Mouse (Mus musculus): ENCODE measurements around the gene Nfkbil1.

Gene Nfkbil1

DNA sequence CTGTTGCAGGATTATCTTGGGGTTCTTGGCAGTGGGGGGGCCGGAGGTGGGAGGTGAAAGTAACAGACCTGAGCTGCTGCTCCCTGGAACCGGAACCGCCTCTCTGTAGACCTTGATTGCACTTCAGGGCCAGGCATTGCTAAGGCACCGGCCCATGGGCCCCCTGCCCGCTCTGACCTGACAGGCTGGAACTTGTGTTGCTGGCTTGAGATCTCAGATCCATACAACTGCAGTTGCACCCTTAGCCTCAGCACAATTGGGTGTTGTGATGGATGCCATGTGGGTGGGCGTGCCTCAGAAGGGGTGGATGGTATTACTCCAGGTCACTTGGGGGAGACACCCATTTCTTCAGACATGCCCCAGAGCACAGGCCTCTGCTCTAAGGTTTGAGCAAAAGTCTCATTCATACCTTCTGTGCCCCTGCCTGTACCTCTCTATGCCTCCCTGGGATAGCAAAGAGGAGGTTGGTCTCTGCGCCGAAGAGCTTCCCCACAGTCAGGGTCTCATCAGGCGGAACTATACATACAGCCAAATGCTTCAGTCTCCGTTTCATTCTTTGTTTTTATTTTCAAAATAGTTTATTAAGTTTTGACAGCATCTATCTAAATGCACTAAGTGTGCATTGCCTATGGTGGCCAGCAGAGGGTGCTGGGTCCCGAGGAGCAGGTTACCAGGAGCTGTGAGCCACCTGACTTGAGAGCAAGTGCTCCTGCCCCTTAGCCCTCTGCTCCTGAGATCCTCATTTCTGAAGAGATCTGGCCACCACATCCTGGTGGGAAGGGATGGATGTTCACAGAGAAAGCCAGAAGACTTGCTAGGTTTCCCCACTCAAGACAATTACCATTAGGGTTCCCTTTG lies 18.9 kb upstream of the Nfkbil1 start:
- peak; percentile 72 for DNase-seq (ENCODE audit: low spot score)

DNA sequence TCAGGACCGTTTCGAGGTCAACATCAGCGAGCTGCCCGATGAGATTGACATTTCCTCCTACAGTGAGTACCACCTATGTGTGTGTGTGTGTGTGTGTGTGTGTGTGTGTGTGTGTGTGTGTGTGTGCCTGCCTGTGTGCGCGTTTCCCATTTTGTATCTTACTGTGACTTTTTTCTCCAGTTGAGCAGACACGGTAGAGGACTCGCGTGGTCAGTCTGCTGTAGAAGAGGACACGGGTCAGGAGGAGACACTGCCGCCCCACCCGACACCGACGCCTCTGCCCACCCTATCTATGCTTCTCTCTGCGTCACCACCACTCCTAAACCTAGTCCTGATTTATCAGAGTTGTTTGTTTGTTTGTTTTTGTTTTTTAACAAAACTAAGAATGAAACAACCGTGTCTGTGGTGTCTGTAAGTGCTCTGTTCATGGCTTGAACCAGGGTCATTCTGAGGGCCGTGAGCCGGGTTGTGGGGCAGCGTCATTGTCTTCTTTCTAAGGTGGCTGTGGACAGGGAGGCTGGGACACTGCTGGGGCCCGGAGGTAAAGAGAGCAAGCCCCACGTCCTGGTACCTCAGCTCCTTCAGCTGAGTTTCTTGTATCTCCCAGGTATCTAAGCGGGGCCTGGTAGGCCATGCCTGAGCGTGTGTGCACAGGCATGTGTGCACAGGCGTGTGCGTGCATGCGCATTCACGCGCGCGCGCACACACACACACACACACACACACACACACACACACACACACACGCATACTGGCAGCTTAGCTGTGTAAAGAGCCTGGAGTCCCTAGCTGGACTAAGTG lies 17.9 kb upstream of the Nfkbil1 start:
- no peak for DNase-seq (ENCODE audit: low spot score)

DNA sequence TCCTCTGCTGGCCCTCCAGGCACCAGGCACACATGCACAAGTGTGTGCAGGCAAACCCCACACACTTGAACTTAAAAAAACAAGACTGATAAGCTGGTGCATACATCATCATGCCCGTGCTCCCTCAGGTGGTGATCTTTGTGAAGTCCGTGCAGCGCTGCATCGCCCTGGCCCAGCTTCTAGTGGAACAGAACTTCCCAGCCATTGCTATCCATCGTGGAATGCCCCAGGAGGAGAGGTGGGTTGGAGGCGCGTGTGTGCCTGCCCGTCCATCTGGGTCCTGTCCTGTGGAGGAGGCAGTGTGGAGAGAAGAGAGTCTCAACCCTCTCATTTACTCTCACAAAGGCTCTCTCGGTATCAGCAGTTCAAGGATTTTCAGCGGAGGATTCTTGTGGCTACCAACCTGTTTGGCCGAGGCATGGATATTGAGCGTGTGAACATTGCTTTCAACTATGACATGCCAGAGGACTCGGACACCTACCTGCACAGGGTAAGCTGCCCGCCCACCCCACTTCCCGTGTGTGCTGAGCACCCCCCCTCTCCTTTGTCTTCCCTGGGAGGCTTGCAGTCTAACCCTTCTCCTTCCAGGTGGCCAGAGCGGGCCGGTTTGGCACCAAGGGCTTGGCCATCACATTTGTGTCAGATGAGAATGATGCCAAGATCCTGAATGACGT lies 17.2 kb upstream of the Nfkbil1 start:
- no peak for DNase-seq (ENCODE audit: low spot score)

DNA sequence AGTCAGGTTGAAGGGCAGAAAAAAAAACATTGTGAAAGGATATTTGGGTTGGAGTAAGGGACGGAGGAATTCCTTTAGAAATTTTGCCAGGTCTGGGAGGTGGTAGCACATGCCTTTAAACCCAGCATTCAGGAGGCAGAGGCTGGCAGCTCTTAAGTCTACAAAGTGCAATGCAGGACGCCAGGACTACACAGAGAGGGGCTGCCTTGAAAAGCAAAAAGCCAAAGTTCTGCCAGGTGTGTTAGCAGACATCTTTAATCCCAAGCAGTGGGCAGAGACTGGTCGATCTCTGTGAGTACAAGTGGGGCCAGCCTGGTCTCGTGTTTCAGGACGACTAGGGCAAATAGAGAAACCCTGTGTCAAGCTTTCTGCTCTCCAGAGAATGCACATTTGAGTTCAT lies 16.4 kb upstream of the Nfkbil1 start:
- DNase-seq (ENCODE audit: low spot score) = no peak

DNA sequence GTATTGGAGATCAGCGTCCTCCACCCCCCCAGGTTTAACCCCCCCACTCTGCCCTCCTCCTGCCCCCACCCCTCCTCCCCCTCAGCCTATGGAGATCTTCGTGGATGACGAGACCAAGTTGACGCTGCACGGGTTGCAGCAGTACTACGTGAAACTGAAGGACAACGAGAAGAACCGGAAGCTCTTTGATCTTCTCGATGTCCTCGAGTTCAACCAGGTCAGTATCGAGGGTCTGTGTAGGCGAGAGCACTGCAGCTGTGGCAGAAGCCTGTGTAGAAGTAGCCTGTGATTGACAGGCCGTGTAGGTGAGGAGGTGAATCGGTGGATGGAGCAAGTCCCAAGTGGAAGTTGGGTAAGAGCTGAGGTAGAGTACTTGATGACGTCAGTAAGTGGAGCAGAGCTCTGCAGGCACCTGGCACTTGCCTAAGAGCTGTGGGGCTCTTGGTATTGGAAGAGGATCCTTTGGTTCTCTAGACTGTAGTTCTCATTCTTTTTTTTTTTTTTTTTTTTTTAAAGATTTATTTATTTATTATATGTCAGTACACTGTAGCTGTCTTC lies 15.6 kb upstream of the Nfkbil1 start:
- no peak for DNase-seq (ENCODE audit: low spot score)

DNA sequence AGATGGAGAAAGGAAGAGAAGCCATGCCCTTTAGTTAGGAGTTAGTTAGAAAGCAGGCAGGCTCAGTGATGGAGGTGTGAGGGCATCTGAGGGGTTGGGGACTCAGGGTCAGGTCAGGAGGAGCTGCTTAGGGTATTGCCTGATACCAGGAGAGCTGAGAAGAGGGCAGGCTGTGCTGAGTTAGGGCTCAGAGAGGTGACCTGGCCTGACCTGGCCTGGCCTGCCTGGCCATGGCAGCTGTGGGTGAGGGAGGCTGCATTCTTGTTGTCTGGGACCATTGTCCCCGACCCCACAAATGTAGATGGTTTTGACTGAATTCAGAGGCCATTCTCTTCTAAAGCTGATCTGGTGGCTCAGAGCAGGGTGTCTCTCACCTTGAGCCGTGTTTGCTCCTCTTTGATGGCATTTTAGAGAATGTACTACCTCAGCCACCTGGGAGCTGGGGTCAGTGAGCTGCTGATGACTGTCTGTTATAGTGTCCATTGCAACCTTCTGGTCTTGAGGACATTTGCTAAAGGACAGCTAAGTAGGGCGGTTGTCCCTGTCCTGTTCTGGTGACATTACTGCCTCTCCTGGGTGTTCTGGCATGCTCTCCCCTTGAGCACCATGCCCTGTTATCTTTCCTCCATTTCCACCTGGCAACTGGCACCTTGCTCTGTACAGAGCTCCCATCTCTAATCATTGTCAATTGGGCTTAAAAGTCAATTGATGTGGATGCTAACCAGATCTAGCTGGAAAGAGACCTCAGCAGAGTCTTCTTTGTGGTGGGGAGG lies 14.9 kb upstream of the Nfkbil1 start:
- no peak for DNase-seq (ENCODE audit: low spot score)

DNA sequence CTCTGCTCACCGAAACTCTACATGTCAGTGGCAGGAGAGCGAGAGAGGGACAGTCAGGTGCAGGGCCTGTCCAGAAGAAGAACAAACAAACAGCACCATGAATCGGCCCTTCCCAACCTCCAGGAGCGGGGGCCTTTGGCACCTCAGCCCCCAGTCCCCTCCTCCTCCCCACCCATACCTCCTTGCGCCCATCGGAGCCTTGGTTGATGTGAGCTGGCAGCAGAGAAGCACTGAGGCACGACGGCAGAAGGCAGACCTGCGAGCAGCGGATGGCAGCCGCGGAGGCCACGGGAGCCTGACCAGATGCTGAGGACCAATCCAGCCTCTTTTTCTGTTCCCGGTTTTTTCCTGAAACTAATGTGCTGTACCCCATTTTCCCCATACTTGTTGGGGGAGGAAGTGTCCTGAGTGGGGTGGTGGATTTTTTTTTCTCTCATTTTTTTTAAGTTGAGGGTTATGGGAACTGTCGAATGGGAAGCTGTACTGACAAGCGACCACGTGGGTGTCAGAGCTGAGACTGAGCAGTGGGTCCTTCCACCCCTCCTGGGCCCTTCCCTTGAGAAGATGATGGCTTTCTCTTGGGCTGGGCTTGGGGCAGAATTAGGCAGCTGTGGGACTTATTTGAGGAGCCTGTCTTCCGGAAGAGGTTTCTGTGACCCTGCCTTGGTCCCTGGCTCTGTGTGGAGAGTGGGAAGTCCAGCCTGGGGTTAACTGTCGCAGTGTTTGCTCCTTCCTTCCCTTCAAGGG lies 14.0 kb upstream of the Nfkbil1 start:
- DNase-seq (ENCODE audit: low spot score) = no peak

DNA sequence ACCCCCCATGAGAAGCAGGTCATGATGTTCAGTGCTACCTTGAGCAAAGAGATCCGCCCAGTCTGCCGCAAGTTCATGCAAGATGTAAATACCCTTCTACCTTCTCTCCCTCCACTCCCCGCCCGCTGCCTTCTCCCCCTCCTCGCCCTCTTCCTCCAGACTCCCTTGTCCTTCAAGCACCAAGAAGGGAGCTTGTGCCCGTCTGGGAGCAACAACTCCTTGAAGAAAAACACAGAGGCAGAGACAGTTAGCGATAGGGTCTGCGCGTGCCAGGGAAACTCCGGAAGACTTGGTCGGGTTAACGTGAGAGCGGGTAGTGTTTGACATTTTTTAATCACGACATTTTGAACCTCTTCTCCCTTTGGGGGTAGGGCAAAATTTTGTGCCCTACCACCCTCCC lies 13.4 kb upstream of the Nfkbil1 start:
- no peak for DNase-seq (ENCODE audit: low spot score)

DNA sequence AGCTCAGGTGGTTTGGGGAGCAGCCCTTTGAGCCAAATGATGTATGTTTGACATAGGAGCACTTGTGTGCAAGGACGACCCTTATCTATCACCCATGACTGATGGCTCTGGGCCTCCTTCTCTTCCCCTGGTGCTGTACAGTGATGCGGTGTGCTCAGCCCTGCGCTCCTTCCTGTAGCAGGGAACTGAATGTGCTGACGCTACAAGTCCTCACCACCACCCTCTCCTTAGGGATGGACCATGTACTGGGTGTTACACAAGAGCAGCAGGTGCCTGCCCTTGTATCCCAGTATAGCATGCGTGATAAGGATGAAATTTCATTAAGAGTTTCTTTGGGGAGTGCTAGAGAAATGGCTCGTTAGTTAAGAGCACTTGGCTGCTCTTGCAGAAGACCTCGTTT lies 11.6 kb upstream of the Nfkbil1 start:
- no peak for DNase-seq (ENCODE audit: low spot score)

DNA sequence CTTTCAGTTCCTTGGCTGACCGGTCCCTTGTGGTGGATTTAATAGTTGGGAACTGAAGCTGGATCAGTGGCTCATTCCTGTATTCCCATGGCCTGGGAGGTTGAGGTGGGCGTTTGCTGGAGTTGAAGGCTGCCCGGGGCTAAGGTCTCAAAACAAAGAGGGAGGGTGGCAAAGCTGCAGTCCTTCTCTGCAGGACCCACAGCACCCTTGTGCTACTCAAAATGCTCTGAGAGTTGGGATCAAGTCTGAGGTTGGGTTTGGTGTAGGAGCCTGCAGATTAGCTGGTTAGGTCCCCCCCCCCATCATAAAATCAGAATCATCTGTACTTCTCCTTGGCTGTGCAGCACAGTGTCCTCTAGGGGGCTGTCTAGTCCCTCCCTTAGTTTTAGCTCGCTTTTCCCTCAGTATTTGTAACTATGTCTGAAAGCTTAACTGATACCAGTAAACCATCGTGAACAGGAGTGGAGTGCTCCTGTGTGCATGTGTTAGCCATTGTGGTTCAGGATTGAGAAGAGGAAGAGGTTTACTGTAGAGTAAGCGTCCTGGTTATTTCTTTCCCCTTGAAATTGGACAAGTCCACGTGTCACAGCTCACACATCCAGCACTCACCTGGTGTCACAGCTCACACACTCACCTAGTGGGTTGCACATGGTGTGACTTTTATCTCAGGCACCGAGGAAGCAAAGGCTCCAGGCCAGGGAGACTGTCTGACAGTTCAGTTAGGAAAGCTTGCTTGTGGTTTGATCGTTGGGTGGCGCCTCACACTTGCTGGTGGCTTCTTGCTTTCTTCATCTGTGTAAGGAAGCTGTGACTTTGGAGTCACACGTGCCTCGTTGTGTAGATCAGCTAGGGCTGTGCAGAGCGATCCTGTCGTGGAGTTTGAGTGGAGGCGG lies 10.4 kb upstream of the Nfkbil1 start:
- peak; percentile 61 for DNase-seq (ENCODE audit: low spot score)

DNA sequence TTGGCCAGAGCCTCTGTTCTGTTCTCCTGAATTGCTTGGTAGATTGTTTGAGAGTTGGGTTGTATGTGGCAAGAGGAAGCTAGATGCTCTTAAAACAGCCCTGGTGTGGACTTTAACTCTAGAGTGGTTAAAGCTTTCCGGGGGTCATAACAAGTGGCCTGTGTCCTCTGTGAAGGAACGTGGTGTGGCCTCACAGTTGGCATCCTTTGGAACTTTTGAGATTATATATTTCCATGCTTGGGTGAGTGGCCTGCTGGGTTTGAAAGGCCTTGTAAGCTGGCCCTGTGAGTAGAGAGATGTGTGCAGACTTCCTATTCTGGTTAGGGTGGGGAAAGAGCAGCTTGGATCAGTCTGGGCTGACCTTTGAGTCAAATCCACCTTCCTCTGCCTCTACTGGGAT lies 9.4 kb upstream of the Nfkbil1 start:
- no peak for DNase-seq (ENCODE audit: low spot score)

DNA sequence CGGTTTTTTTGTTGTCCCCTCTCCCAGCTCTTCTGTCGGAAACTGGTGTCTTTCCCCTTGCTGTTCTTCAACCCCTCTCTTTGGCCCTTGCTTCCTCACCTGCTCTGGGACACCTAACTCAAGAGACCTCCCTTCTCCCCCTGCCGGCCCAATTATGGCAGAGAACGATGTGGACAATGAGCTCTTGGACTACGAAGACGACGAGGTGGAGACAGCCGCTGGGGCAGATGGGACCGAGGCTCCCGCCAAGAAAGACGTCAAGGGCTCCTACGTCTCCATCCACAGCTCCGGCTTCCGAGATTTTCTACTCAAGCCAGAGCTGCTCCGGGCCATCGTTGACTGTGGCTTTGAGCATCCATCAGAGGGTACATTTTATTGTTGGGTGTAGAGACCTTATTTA lies 7.5 kb upstream of the Nfkbil1 start:
- DNase-seq (ENCODE audit: low spot score) = peak; percentile 64

DNA sequence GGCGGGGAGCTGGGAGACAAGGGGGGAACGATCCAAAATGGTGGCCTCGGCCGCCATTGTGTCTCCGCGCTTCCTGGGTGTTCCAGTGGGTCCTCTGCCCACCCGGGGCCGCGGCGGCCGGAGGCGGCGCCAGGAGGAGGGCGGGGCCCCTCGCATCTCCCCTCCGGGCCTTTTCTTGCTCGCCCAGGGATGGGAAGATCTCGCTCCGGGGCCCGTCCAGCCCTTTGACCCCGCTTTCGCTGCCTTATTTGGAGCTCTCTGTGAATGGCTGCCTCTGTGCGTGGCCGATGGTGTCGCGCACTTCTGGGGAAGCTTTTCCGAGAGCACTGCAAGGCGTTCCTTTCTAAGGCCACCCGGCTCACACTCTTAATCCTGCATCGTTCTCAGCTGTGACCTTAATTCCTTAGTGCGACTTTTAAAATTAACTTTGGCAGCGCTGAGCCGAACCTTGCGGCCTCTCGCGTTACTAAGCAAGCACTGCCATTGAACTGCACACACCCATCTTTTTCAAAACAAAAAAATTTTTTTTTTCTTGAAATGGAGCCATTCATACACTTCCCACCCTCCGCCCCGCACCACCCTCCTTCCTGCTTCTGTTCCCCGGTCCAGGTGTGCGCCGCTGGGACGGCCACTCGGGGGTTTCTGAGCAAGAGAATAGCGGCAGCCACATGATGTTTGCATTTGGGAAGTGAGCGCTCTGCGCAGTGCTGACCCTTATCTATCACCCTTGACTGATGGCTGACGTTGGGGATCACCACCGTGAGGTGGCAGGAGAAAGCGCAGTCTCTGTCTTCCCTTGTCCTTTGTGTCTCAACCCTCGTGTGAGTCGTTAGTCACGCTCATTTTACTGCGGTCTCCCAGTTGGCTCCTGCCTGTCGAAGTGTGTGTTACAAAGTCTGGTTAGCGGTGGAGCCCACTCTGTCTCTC lies 6.7 kb upstream of the Nfkbil1 start:
- peak; percentile 78 for DNase-seq (ENCODE audit: low spot score)

DNA sequence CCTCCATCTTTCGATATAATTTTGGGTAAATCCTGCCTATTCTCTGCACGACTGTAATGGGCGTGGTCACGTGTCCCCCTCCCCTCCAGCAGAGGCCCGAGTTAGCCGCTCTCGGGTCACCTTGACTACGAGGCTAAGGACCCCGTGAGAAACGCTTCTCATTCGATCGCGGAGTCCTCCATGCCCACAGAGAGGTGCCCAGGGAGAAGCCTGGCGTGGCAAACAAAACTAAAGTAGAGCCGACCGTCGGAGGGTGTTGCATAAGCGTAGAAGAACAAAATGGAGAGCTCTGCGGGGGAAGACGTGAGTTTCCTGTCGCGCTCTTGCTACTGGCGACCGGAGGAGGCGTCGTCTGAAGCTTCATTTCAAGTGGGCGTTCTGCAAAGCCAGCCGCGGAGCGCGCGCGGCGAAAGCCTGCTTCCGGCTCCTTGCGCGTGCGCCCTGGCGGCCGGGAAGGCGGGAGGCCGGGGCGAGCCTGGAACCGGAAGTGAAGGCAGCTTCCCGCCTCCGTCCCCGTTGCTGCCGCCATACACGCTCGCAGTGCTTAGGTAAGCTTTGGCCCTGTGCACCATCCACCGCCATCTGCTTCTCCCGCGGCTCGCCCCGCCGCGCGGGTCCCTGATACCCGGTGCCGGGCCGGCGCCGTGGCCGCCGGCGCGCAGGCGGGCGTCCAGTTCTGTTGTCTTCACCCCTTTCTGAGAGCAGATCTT lies 5.9 kb upstream of the Nfkbil1 start, which contains the start of gene Ddx39b:
Gene Ddx39b (plus strand): TSS at position 442 of the 710 bp plus-strand sequence.
- peak; percentile 97 for DNase-seq (ENCODE audit: low spot score)

DNA sequence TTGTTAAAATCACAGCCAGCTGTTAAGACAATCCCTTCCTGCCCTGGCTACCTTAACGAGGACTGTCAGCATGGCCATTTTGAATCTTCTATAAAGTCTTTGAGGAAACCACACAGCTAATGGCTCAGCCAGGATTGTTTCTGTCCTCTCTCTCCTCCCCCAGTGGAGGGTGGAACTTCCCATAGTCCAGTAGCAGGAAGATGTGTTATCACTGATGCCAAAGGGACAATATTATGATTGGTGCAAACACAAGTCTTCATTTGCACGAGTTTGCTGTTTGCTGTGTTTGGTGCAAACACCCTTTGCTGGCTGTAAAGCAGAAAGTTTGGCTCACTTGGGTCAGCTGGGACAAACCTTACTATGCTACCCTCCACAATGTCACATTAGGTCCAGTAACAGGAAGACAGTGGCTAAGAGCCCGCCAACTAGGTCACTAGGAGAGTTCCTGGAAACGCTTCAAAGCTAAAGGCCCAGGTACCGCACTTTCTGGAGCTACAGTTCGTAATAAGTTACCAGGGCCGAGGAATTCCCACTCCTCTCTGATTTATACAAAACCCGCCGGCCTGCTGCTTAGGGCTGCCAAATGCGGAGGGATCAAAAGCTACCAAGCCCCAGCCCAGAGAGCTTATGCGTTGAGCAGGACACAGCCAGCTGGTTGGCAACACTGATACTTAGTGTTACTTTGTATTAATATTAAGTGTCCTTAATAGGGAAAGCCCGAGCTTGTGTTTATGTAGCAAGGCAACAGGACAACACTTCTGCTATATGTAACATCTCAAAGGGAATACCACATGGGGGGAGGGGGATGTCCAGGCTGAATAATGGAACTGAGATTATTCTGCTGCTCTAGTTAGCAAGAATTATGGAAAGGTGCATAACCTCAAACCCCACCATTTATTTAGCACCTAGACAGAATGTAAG lies 5.1 kb upstream of the Nfkbil1 start:
- DNase-seq (ENCODE audit: low spot score) = no peak

DNA sequence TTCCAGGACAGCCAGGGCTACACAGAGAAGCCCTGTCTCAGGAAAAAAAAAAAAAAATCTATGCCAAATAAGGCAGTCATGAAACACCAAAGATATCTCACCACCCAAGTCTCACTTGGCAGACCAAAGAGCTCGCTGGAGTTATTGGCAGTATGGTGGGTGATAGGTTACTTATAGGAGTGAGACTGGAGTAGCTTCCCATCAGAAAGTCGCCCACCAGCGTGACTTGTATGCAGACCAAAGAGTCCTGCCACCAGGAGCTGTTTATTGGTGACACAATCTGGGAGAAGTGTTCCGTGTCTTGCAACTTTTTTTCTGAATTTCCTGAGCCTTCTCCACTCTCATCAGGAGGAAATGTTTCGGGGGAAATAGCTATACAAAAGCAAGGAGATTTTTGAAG lies 4.1 kb upstream of the Nfkbil1 start:
- no peak for DNase-seq (ENCODE audit: low spot score)

DNA sequence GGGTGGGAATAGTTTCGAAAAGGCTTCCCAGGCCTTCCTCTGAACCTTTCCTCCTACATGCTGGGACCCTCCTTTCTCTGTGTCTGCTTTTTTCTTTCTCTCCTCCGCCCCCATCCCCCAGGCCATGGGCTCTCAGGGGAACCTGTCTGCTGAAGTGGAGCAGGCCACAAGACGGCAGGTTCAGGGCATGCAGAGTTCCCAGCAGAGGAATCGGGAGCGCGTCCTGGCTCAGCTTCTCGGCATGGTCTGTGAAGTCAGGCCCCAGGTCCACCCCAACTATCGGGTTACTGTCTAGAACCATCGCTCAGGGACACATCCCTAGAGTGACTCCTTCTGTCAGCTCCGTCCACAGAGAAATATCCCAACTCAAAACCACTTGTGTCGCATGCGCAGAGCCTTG lies 1.9 kb upstream of the Nfkbil1 start:
- DNase-seq (ENCODE audit: low spot score) = no peak
